Mouse (Mus musculus): ENCODE results near the gene Gm20823. TPM values are rescaled to one million over a fixed set of nuclear protein-coding genes. Genes with fewer than 3 reads are reported as not detected.
"Not testable (repeated sequence)": the region's sequence is repeated elsewhere in the genome, so short reads cannot be mapped to it uniquely, and the experiment has no call there.

The Gm20823 gene
- polyA plus RNA-seq (2012; rRNA removed) = not detected in 2 replicates

GRCm38 (mm10) chrY:62464745-62465144, at the start of gene Gm20823:
TSS of gene Gm20823 (minus strand) at chrY:62464845.
- DNase-seq (ENCODE audit: low read depth) = not testable (repeated sequence)

Data from brain, embryonic 14.5 days (tissue).